Mouse (Mus musculus) cerebellum, postnatal 25 days (tissue): ENCODE measurements around the gene Tex26.

ENCODE experiments used
- DNase-seq, 2 experiments: peaks; one replicate each; pipeline ENCODE4 v3.0.0; 2021; ENCODE audit warnings: mixed read lengths in 2 of 2

The Tex26 gene

GRCm38 (mm10) chr5:149434141-149434690 is 5.2 kb upstream of the Tex26 start:
- DNase-seq: no peak

GRCm38 (mm10) chr5:149436541-149436940 is 2.9 kb upstream of the Tex26 start:
- no peak for DNase-seq

DNA sequence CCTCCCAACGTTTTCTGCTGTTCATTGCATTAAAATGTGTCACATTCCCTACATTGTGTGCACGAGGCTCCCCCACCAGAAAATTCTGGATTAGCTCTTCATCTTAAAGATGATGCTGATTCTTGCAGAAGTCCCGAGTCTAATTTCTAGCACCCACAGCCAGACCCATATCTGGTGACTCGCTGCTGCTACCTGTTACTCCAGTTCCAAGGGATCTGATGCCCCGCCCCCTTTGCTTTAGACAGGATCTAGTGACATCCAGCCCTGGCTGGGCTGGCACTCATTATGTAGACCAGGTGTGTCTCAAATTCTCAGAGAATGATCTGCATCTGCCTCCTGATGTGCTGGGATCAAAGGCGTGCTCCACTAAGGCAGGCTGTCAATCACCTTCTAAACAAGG is 2.3 kb upstream of the Tex26 start:
- no peak for DNase-seq

DNA sequence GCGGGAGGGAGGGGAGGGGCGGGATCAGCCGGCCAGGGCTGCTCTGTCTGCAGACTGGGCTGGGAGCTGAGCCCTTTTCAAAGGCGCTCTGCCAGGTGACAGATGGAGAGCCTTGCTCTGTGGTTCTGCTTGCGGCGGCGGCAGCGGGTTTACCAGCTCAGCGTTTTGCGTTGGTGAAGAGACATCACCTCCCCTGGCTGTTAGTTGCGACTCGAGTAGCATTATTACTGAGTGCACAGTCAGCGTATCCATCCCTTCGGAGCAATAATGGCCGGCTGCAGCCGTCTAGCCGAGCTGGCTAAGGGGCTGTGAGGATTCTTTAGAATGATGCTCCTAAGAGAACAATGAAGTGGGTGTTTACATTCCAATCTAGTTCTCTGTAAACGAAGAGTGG is 717 bp downstream of the Tex26 start:
- peak; percentile 97 to 98 for DNase-seq

DNA sequence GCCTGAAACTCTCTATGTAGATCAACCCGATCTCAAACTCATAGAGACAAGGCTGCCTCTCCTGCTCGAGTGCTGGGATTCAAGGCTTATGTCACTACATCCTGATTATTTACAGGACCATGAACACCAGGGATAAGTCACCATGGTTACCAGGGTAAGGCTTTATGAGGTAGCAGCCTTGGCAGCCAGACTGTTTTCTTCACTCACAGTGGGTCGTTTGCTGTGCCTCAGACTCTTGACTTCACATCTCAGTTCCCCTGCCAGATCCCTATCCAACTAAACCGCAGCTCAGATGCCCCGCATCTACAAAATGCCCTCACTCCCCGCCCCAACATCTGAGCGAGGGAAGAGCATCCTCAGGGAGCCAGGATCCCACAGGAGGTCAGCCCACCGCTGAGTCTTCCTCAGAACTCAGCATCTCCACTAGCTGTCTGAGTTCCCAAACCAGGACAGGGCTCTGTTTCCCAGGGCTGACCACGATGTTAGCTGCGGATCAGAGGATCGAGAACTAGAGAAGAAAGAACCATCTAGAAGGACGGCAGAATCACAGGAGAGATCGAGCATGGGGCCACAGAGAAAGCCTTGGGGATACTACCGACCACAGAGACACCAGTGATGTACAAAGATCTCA is 2.3 kb downstream of the Tex26 start:
- peak; percentile 29 to 31 for DNase-seq

- DNase-seq: peak; percentile 34 to 54
These were observed 2.8 kb downstream of the Tex26 start for GRCm38 (mm10) chr5:149442277-149442660.

- peak; percentile 82 to 88 for DNase-seq
These were observed 5.0 kb downstream of the Tex26 start for GRCm38 (mm10) chr5:149444451-149444850.

GRCm38 (mm10) chr5:149446495-149446894 is 7.0 kb downstream of the Tex26 start:
- DNase-seq: no peak

- no peak for DNase-seq
These were observed 8.3 kb downstream of the Tex26 start for GRCm38 (mm10) chr5:149447733-149448132.

GRCm38 (mm10) chr5:149449406-149449805 is 9.9 kb downstream of the Tex26 start:
- DNase-seq: no peak

DNA sequence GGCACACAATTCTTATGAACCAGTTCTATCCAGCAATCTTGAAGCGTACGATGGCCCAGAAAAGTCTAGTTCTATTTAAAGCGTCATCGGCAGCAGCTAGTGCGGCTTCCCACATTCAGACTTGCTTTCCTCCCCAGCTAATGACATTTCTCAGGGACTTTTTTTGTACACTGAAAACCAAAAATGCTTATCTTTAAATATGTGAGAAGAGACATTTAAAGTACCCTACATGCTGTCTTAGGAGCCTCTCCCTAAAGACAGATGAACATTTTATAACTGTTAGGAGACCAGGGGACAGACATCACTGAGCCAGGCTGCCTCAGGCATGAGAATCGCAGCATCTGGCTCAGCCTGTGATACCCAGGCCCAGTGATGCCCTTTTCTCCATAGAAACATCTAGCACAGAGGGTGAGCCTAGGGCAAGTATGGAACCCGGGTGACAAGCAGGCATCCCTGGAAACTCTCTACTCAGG is 11.8 kb downstream of the Tex26 start:
- no peak for DNase-seq

- DNase-seq: peak; percentile 73 to 82
These were observed 14.8 kb downstream of the Tex26 start for GRCm38 (mm10) chr5:149454281-149454680.

- DNase-seq: no peak
These were observed 17.1 kb downstream of the Tex26 start for GRCm38 (mm10) chr5:149456544-149456943.

- no peak for DNase-seq
These were observed 22.6 kb downstream of the Tex26 start for GRCm38 (mm10) chr5:149462071-149462470.

DNA sequence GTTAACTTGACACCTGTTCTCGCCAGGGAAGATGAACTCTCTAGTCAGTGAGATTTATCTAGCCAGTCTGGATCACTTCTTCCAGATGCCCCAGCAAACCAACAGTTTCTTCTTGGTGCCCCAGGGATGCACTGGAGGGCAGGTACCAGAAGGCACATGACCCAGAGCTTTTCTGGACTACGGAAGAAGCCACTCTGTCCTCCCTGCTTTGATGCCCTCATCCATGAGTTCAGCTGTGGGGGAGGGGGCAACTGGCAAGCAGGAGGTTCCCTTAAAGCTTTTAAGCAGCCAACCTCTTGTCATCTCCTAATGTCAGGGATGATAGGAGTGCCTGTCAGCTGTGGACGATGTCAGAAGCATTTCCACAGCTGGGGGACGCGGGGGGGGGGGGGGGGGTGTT is 25.8 kb downstream of the Tex26 start:
- DNase-seq: no peak

- DNase-seq: no peak
These were observed 34.7 kb downstream of the Tex26 start for GRCm38 (mm10) chr5:149474142-149474541.

DNA sequence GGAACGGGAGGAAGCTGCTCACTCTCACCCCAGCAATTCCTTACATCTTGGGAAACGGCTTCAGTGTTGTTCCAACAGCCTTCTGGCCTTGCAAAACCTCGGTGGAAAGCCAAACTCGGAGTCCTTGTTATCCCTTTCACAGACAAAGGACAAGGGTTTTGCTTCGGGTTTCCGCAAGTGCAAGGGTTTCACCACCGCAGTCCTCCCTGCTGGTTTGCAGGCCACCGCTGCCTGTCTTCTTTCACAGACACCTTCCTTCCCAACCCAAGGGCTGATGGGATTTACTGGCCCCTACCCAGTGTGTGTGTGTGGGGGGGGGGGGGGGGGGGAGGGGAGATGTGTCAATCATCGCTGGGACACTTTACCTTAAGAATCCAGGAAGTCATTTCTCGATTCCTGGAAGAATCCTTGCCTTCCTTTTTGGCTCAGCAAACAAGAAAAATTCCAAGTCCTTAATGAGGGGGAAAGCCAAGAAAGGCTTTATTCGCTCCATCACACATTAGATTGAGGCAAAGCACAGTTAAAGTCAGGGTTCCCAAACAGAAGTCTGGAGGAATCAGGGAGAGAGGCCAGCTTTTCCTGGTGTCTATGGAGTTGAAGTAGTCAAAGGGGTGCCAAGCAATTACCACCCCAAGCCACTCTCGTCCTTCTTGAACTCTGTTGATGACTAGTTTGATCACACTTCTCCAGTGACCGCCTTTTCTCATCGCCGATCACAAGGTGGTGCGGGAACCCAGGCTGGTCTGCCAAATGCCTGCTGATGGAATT is 35.4 kb downstream of the Tex26 start:
- DNase-seq: no peak

- DNase-seq: no peak
These were observed 42.5 kb downstream of the Tex26 start for GRCm38 (mm10) chr5:149481920-149482319.

- peak in 1 of 2 experiments; percentile 18 for DNase-seq
These were observed 44.0 kb downstream of the Tex26 start for GRCm38 (mm10) chr5:149483321-149484052.

- no peak for DNase-seq
These were observed 44.8 kb downstream of the Tex26 start for GRCm38 (mm10) chr5:149484270-149484669.

DNA sequence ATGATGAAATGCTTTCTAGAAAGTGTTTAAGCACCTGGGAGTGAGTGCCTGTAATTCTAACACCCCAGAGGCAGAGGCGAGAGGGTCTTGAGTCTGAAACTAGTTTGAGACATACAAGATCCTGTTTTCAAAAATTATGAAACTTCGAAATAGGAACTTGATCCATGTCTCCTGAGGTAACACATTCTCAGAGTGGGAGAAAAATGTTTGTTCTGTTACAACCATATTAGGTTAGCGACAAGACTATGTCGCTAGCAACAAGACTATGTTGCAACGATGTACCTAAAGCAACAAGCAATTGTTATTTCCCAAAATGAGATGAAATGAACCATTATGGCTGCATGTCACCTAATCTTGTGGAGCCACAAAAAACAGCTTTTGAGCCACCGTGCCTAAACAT is 46.0 kb downstream of the Tex26 start:
- no peak for DNase-seq

- DNase-seq: no peak
These were observed 49.0 kb downstream of the Tex26 start for GRCm38 (mm10) chr5:149488360-149489021.

- DNase-seq: peak; percentile 55 to 62
These were observed 49.7 kb downstream of the Tex26 start for GRCm38 (mm10) chr5:149489136-149489535.
